Mouse (Mus musculus) heart, adult 2 months (tissue): ENCODE measurements at regions not wholly inside any gene's neighbourhood (a gene's known extent, or its start where the extent isn't known, plus 50 kb on each side); places are given as distances from the start of the nearest gene placed in this dataset.

ENCODE experiments used
- DNase-seq, 2 experiments: peaks; one replicate each; pipeline ENCODE4 v3.0.0; 2021
- H3K27ac ChIP-seq: fragments of 200-600 bp; 2 replicates; pipeline ENCODE4 v1.8.1; 2022
- H3K27me3 ChIP-seq: fragments of 200-500 bp; 2 replicates; pipeline ENCODE4 v1.6.1; 2012; ENCODE audit warnings: mild to moderate bottlenecking, low read length, inconsistent platforms, mixed read lengths; ENCODE audit not compliant: control insufficient read depth, insufficient read depth
- H3K36me3 ChIP-seq: fragments of 200-500 bp; 2 replicates; pipeline ENCODE4 v1.6.1; 2012; ENCODE audit warnings: low read length, inconsistent platforms; ENCODE audit not compliant: control insufficient read depth, insufficient read depth
- H3K4me1 ChIP-seq: fragments of 200-500 bp; 2 replicates; pipeline ENCODE4 v1.6.1; 2011; ENCODE audit warnings: low read length; ENCODE audit not compliant: control insufficient read depth, insufficient read depth
- H3K4me3 ChIP-seq: fragments of 200-600 bp; 2 replicates; pipeline ENCODE4 v1.8.1; 2022
- H3K79me2 ChIP-seq: fragments of 200-500 bp; replicated peaks from 2 replicates; pipeline ENCODE4 v1.6.1; 2012; ENCODE audit warnings: mild to moderate bottlenecking, inconsistent platforms, low read length, moderate library complexity, mixed read lengths; ENCODE audit not compliant: control insufficient read depth, insufficient read depth
- H3K9ac ChIP-seq: fragments of 200-500 bp; 2 replicates; pipeline ENCODE4 v1.6.1; 2012; ENCODE audit warnings: low read depth, mild to moderate bottlenecking, control low read depth, inconsistent platforms, low read length, mixed read lengths
- CTCF ChIP-seq: fragments of 200-600 bp; IDR thresholded peaks from 2 replicates; pipeline ENCODE4 v1.8.1; 2022; ENCODE audit warnings: antibody characterized with exemption, mild to moderate bottlenecking, moderate library complexity
- EP300 ChIP-seq: fragments of 200-500 bp; IDR thresholded peaks from 2 replicates; pipeline ENCODE4 v1.6.1; 2011; ENCODE audit warnings: low read depth, low read length, control low read depth; ENCODE audit not compliant: insufficient read depth
- POLR2A ChIP-seq: fragments of 200-500 bp; IDR thresholded peaks from 2 replicates; pipeline ENCODE4 v1.6.1; 2011; ENCODE audit warnings: mild to moderate bottlenecking, low read depth, low read length, control low read depth; ENCODE audit not compliant: insufficient read depth
- WGBS: fragments of 180-500 bp; shearing (Covaris S2); methylation state at CpG from one replicate; pipeline ENCODE4 v1.1.7; 2018; 5-methylcytosine and 5-hydroxymethylcytosine counted together
- intact Hi-C: fragments of 180-260 bp; cut with DNase I; formaldehyde crosslinking; loops from one replicate; pipeline ENCODE4 v1.15.1; 2025

GRCm38 (mm10) chrX:129390920-129391319 lies 358.6 kb upstream of the Diaph2 start:
- WGBS, result 48% methylated on average over 1 of the region's 1 CpGs
- DNase-seq, result no peak
- no peak for TF ChIP-seq EP300
- no peak for TF ChIP-seq CTCF
- no peak for TF ChIP-seq POLR2A
- intact Hi-C loops, result no loop called here
- Histone ChIP-seq H3K79me2 (no peaks in the 10 kb centered on the region), H3K36me3 (no peaks in the 10 kb centered on the region), H3K27ac (no peak overlapping the region), H3K4me1 (no peaks in the 10 kb centered on the region), H3K4me3 (no peak overlapping the region), H3K9ac (no peak overlapping the region), H3K27me3 (no peaks in the 10 kb centered on the region)

DNA sequence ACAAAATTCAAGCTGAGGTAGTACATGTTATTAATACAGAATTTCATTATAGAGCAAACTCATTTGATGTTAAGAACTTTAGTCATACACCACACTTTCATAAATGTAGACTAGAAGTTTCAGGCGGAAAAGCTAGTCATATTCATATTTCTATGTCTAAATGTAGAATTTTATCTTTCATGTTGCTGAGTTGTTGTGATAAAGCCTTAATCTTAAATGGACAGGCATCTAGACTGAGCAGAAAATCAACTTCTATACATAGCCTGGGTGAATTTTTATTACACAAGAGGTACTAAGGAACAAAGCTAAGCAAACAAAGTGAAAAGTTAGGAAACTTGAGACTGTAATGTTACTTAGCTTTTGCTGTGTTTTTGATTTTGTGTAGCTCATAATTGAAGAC lies 341.8 kb upstream of the Diaph2 start:
- Histone ChIP-seq H3K9ac (no peak overlapping the region), H3K27ac (no peak overlapping the region), H3K4me3 (no peak overlapping the region), H3K4me1 (no peaks in the 10 kb centered on the region), H3K79me2 (no peaks in the 10 kb centered on the region), H3K36me3 (no peaks in the 10 kb centered on the region), H3K27me3 (no peaks in the 10 kb centered on the region)
- WGBS, result 80% methylated on average over 1 of the region's 1 CpGs
- TF ChIP-seq EP300, result no peak
- intact Hi-C loops, result no loop called here
- no peak for DNase-seq

DNA sequence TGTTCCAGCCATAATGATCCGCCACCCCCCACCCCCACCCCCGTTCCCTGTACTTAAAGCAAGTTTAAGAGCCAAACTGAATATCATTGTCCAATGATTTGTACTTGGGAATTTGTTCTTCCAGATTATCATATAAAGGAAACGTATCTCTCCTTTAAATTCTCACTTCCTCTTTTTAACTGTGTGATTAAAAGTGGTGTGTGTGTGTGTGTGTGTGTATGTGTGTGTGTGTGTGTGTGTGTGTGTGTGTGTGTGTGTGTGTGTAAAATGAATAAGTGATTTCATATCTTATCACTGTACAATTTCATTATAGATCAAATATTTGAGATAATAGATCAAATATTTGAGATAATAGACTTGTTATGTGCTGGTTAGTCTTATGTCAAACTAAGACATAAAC lies 339.5 kb upstream of the Diaph2 start:
- TF ChIP-seq POLR2A (no peak), EP300 (no peak), CTCF (no peak)
- DNase-seq, result no peak
- Histone ChIP-seq H3K27me3 (no peaks in the 10 kb centered on the region), H3K79me2 (no peaks in the 10 kb centered on the region), H3K4me3 (no peak overlapping the region), H3K36me3 (no peaks in the 10 kb centered on the region), H3K4me1 (no peaks in the 10 kb centered on the region), H3K9ac (no peak overlapping the region), H3K27ac (no peak overlapping the region)
- 75% methylated on average over 3 of the region's 3 CpGs for WGBS
- intact Hi-C loops, result loop anchor here (10.0 kb wide), 1 partner anchor 105 kb away; no protein-coding TSS in a partner anchor

DNA sequence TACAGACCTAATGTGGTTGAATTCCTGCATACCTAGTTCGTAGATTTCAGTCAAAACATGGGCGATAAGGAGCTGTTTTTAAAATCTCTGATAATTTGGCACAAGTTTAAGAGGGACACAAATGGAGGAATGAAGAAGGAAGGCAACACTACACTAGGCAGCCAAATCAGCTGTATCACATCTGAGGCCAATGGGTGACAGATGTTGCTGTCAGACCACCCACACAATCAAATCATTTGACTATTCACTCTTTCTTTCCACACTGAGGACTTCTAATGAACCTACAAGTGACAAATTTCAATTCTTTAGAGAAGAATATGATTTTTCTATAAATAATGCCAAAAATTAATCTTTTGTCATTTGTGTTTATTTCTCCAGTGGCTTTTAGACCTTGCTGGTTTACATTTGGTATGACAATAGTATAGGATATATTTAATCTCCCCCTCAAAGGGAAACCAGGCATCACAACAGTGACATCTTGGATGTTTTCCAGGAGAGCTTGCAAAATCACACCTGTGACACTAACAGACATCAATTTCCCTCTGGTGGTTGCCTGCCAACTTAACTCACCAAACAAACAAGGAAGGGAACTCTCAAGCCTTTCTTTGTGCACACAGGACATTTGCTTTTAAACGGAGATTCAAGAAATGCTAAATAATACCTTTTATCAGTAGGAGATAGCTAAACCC lies 336.5 kb upstream of the Diaph2 start:
- DNase-seq, result no peak
- H3K4me3 ChIP-seq, result no peak overlapping the region
- no peaks in the 10 kb centered on the region for H3K79me2 ChIP-seq
- no peaks in the 10 kb centered on the region for H3K27me3 ChIP-seq
- intact Hi-C loops, result loop anchor here (10.0 kb wide), 1 partner anchor 108 kb away; no protein-coding TSS in a partner anchor
- TF ChIP-seq CTCF (no peak), POLR2A (no peak), EP300 (no peak)
- no peak overlapping the region for H3K9ac ChIP-seq
- WGBS, result 50% methylated on average over 3 of the region's 3 CpGs
- H3K27ac ChIP-seq, result no peak overlapping the region
- peaks cover 1% of the 10 kb centered on the region; the same call in 1 of the 2 replicates for H3K4me1 ChIP-seq
- H3K36me3 ChIP-seq, result no peaks in the 10 kb centered on the region

GRCm38 (mm10) chrX:129413628-129414000 lies 335.9 kb upstream of the Diaph2 start:
- DNase-seq, result peak in 1 of 2 experiments; percentile 2
- H3K4me3 ChIP-seq, result no peak overlapping the region
- no peaks in the 10 kb centered on the region for H3K79me2 ChIP-seq
- TF ChIP-seq POLR2A, result no peak
- no peak for TF ChIP-seq EP300
- H3K27me3 ChIP-seq, result no peaks in the 10 kb centered on the region
- intact Hi-C loops, result loop anchor here (10.0 kb wide), 1 partner anchor 109 kb away; no protein-coding TSS in a partner anchor
- peak overlapping the region; percentile 12; the same call in 1 of the 2 replicates for H3K27ac ChIP-seq
- H3K9ac ChIP-seq, result no peak overlapping the region
- H3K4me1 ChIP-seq, result peaks cover 1% of the 10 kb centered on the region; the same call in 1 of the 2 replicates
- no peaks in the 10 kb centered on the region for H3K36me3 ChIP-seq

DNA sequence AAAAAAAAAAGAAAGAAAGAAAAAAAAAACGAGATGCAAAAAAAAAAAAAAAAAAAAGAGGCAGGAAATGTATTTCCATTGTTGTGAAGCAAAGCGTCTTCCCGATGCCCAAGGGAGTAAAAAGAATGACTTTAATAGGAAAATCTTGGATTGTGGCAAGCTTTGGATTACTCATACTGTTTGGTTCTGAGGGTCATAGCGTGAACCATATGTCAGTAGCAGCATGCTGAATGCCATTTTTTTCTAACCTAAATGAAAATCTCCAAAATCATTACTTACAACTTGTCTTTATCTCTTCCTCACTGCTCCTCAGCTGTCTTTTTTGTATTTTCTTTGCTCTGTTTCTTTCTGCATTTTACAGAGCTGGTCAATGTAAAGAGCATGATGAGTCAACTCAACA lies 334.2 kb upstream of the Diaph2 start:
- intact Hi-C loops, result loop anchor here (10.0 kb wide), 1 partner anchor 111 kb away; no protein-coding TSS in a partner anchor
- Histone ChIP-seq H3K4me1 (peaks cover 1% of the 10 kb centered on the region; the same call in 1 of the 2 replicates), H3K27me3 (no peaks in the 10 kb centered on the region), H3K4me3 (no peak overlapping the region), H3K79me2 (no peaks in the 10 kb centered on the region), H3K36me3 (no peaks in the 10 kb centered on the region), H3K9ac (no peak overlapping the region), H3K27ac (peak overlapping the region; percentile 21; the same call in 1 of the 2 replicates)
- TF ChIP-seq POLR2A (no peak), EP300 (no peak), CTCF (no peak)
- no peak for DNase-seq
- 37% methylated on average over 4 of the region's 4 CpGs for WGBS
